Mouse (Mus musculus) liver, embryonic 18 days (tissue): ENCODE results near the gene 4930435E12Rik. TPM values are rescaled to one million over a fixed set of nuclear protein-coding genes. Genes with fewer than 3 reads are reported as not detected.

Source experiments
- polyA plus RNA-seq: library from polyadenylated mRNA; depleted of rRNA; stranded (reverse); fragments of >200 nt; gene quantifications from 2 replicates; pipeline ENCODE4 v1.2.3, GENCODE M21; 2012; rRNA removed

4930435E12Rik gene
- polyA plus RNA-seq, result not detected in 2 replicates

GRCm38 (mm10) chr16:38828649-38829048, at the start of gene 4930435E12Rik:
4930435E12Rik (minus strand) TSS chr16:38828749.

GRCm38 (mm10) chr16:38800091-38800490, 28.5 kb downstream of the 4930435E12Rik start, which contains the start of gene Upk1b:
Upk1b (minus strand) TSS chr16:38800328.

Other genes with a start within 250 kb of the 4930435E12Rik start
- 1.2 and 1.5 TPM in 2 replicates for gene Arhgap31, start 115.5 kb downstream of the 4930435E12Rik start, polyA plus RNA-seq
- 2.0 TPM in 2 replicates for gene B4galt4, start 86.5 kb downstream of the 4930435E12Rik start, polyA plus RNA-seq
- 2.2 and 2.7 TPM in 2 replicates for gene Upk1b, start 28.4 kb downstream of the 4930435E12Rik start, polyA plus RNA-seq
- gene Igsf11, start 63.9 kb upstream of the 4930435E12Rik start, polyA plus RNA-seq, result 0.58 and 0.65 TPM in 2 replicates